Mouse (Mus musculus) stomach, postnatal 0 days (tissue): Measurements from ENCODE around the gene Nrarp. TPM values are rescaled to one million over a fixed set of nuclear protein-coding genes. Genes with fewer than 3 reads are reported as not detected.
A peak's percentile ranks its signal among the peaks of the same experiment; 100 is the strongest.

Experiments used
- ATAC-seq: fragments of 200-750 bp; cut with Nextera tagmentation; 2 replicates; pipeline ENCODE4 v1.8.0; 2017; ENCODE audit not compliant: low FRiP score, low TSS enrichment
- DNase-seq: peaks from one replicate; pipeline ENCODE4 v3.0.0-alpha.2; 2016; ENCODE audit warnings: low spot score
- H3K27ac ChIP-seq: fragments of 300-500 bp; sonication (generic); replicated peaks from 2 replicates; pipeline ENCODE4 v1.5.1; 2014; ENCODE audit warnings: mild to moderate bottlenecking, control low read depth
- H3K27me3 ChIP-seq: fragments of 300-500 bp; sonication (generic); 2 replicates; pipeline ENCODE4 v1.6.1; 2014; ENCODE audit warnings: low read length; ENCODE audit not compliant: control insufficient read depth, insufficient read depth
- H3K36me3 ChIP-seq: fragments of 300-500 bp; sonication (generic); 2 replicates; pipeline ENCODE4 v1.6.1; 2014; ENCODE audit warnings: low read length, mixed read lengths; ENCODE audit not compliant: control insufficient read depth, insufficient read depth
- H3K4me1 ChIP-seq: fragments of 300-500 bp; sonication (generic); replicated peaks from 2 replicates; pipeline ENCODE4 v1.6.1; 2014; ENCODE audit warnings: antibody characterized with exemption; ENCODE audit not compliant: control insufficient read depth, insufficient read depth
- H3K4me2 ChIP-seq: fragments of 300-500 bp; sonication (generic); replicated peaks from 2 replicates; pipeline ENCODE4 v1.6.1; 2014; ENCODE audit warnings: low read depth, mild to moderate bottlenecking, control low read depth, moderate library complexity
- H3K4me3 ChIP-seq: fragments of 300-500 bp; sonication (generic); 2 replicates; pipeline ENCODE4 v1.5.1; 2014; ENCODE audit warnings: low read depth, low read length, control low read depth
- H3K9ac ChIP-seq: fragments of 300-500 bp; sonication (generic); 2 replicates; pipeline ENCODE4 v1.6.1; 2014; ENCODE audit warnings: mild to moderate bottlenecking, low read length, control low read depth, mixed read lengths
- H3K9me3 ChIP-seq: fragments of 300-500 bp; sonication (generic); 2 replicates; pipeline ENCODE4 v1.6.1; 2016; ENCODE audit warnings: low read length; ENCODE audit not compliant: control insufficient read depth
- CTCF ChIP-seq: IDR thresholded peaks from 2 replicates; pipeline ENCODE4 v1.5.1; 2016; ENCODE audit warnings: antibody characterized with exemption, low read depth, mild to moderate bottlenecking, moderate library complexity
- EP300 ChIP-seq: optimal IDR thresholded peaks from 2 replicates; pipeline ENCODE3; 2016; ENCODE audit warnings: antibody characterized with exemption
- WGBS: fragments of 180-500 bp; shearing (Covaris S2); extraction: QIAGEN DNeasy Blood & Tissue Kit; methylation state at CpG from one replicate; pipeline ENCODE4 v1.1.7; 2014; 5-methylcytosine and 5-hydroxymethylcytosine counted together
- polyA plus RNA-seq: library from polyadenylated mRNA; unstranded; fragments of >200 nt; fragmentation: Nextera tagmentation; extraction: Ambion mirVana; gene quantifications from 2 replicates; pipeline ENCODE4 v1.2.1, GENCODE M21; 2015

The Nrarp gene
- polyA plus RNA-seq, 1 experiment from 2014 or later, result 25.3 TPM

DNA sequence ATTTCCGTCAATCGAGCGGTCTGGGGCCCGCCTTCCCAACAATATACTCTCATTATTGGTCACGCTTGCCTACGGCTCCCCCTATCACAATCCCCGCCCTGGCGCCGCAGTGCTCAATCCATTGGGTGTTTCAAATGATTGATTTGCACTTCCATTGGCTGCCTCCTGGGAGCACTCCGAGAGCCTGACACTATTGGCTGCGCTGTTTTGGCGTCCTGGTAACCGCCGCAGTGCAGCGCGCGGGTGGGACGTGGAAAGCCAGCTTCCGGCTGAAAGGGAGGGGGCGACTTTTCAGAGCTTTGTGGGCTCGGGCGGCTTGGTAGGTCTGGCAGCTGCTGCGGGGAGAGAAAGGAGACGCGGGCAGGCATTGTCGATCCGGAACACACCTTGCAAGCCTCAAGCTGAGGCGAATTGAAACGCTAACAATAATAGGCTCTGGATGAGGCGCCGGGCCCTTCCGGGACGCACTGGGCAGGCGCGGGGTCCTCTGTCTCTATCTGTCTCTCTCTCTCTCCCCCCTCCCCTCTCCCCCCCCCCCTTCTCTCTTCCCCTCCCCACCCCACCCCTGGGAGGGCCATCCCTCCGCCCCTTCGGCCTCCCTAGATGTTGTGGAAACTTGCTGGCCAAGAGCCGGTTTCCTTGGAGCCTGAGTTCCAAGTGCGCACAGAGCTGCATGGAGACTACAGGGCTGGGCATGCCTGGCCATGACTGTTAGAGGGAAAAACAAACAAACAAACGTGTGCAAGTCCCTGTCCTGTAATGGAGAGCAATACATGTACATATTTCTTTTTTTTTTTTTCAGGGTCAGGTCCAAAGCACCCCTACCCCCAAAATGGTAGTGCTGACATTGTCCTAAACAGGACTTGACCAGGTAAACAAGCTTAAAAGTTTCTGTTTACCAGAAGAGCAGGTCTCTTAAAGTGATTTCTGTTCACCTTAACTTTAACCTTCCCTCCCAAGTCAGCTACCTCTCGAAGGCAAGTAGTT, 44.5 kb downstream of the Nrarp start:
- WGBS, result 1% methylated on average over 41 of the region's 41 CpGs
- TF ChIP-seq CTCF (no peak; the same call in 1 of the 2 replicates), EP300 (peak; percentile 14)
- Histone ChIP-seq H3K9ac (peak overlapping the region; percentile 67), H3K4me3 (peak overlapping the region; percentile 48), H3K9me3 (no peaks in the 10 kb centered on the region), H3K27ac (peak overlapping the region; percentile 97), H3K4me2 (peak overlapping the region; percentile 55), H3K36me3 (no peaks in the 10 kb centered on the region), H3K4me1 (no peaks in the 10 kb centered on the region), H3K27me3 (no peaks in the 10 kb centered on the region)
- DNase-seq, result peak; percentile 98
- ATAC-seq, result peak; percentile 92

DNA sequence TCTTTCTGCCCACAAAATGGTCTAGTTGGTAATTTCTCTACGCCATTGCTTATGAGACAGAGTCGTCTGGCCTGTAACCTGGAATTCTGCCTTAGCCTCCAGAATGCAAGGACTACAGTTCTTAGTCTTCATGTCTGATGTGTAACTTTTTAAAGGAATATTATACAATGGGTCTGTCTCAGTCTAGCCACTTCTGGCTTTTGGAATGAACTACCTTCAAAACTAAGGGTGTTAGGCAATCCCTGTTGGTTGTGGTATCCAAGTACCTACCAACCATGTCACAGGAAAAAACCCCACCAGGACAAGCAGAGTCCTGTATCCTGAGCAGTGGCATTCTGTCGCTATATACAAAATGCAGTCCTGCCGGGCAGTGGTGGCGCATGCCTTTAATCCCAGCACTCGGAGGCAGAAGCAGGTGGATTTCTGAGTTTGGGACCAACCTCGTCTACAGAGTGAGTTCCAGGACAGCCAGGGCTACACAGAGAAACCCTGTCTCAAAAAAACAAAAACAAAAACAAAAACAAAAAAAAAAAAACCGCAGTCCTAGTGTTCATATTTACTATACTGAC, 45.3 kb downstream of the Nrarp start:
- Histone ChIP-seq H3K27ac (peak overlapping the region; percentile 97), H3K4me3 (peak overlapping the region; percentile 48; the same call in 1 of the 2 replicates), H3K9ac (0 out of 2 replicates have a peak overlapping the region, but pooled peaks have one; percentile 67), H3K4me1 (no peaks in the 10 kb centered on the region), H3K9me3 (no peaks in the 10 kb centered on the region), H3K4me2 (peak overlapping the region; percentile 55), H3K27me3 (no peaks in the 10 kb centered on the region), H3K36me3 (no peaks in the 10 kb centered on the region)
- ATAC-seq (no peak), DNase-seq (no peak)
- TF ChIP-seq EP300 (no peak), CTCF (no peak)
- 55% methylated on average over 8 of the region's 8 CpGs for WGBS

DNA sequence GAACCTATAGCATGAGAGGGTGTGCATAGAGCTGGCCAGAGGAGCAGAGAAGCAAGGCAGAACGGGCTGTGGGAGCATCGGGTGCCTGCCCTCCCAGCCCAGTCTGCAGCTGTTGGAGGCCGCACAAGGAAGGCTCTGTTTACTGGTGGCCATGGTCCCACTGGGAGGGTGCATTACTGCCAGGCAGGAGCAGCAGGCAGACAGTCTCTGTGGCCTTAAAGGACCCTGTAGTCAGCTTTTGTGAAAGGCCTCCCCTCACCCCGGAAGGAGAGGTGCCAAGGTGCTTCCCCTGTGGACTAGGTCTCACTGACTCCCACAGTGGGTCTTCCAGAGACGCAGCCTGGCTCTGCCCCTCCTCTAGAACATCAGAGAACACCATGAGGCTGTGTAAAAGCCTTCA, 46.3 kb downstream of the Nrarp start:
- Histone ChIP-seq H3K27me3 (no peaks in the 10 kb centered on the region), H3K9me3 (no peaks in the 10 kb centered on the region), H3K9ac (no peak overlapping the region), H3K4me3 (no peak overlapping the region), H3K4me1 (no peaks in the 10 kb centered on the region), H3K27ac (no peak overlapping the region), H3K36me3 (no peaks in the 10 kb centered on the region), H3K4me2 (no peak overlapping the region)
- TF ChIP-seq CTCF (no peak), EP300 (no peak)
- ATAC-seq (no peak), DNase-seq (no peak)
- 77% methylated on average over 5 of the region's 5 CpGs for WGBS

- Histone ChIP-seq H3K27ac (no peak overlapping the region), H3K36me3 (no peaks in the 10 kb centered on the region), H3K27me3 (no peaks in the 10 kb centered on the region), H3K4me2 (no peak overlapping the region), H3K4me1 (no peaks in the 10 kb centered on the region), H3K9ac (no peak overlapping the region), H3K9me3 (no peaks in the 10 kb centered on the region), H3K4me3 (no peak overlapping the region)
- DNase-seq (no peak), ATAC-seq (no peak)
- TF ChIP-seq CTCF, result no peak
- TF ChIP-seq EP300, result no peak
- WGBS, result 91% methylated on average over 4 of the region's 4 CpGs
Observed at GRCm38 (mm10) chr2:25227406-25227805, 46.8 kb downstream of the Nrarp start.

DNA sequence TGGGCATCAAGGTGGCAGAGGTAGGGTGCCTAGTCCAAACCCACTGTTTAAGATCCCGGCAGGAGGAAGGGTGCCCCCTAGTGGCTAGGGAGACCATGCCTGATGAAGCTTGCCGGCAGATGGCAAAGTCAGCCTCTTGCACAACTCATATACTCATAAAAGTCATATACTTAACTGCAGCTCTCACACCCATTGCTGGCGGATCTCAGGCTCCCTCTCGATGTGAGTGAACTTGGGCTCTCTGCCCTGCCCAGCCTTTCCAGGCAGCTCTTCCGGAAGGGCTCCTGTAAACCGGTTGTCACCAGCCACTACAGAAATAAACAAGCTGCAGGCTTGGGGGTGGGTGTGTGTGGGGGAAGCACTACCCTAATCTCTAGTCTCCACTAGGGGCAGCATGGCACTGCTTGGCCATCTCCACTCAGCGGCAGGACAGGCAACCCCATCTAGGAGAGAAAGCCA, 47.9 kb downstream of the Nrarp start:
- TF ChIP-seq EP300, result peak; percentile 64
- peak; percentile 74 for TF ChIP-seq CTCF
- DNase-seq (peak; percentile 88), ATAC-seq (peak; percentile 67)
- Histone ChIP-seq H3K36me3 (no peaks in the 10 kb centered on the region), H3K9me3 (no peaks in the 10 kb centered on the region), H3K27me3 (no peaks in the 10 kb centered on the region), H3K4me2 (peak overlapping the region; percentile 40), H3K9ac (peak overlapping the region; percentile 31; the same call in 1 of the 2 replicates), H3K4me3 (peak overlapping the region; percentile 8; the same call in 1 of the 2 replicates), H3K4me1 (no peaks in the 10 kb centered on the region), H3K27ac (peak overlapping the region; percentile 87)
- 0% methylated on average over 7 of the region's 7 CpGs for WGBS
